Mouse (Mus musculus) erythroblast, embryonic 14.5 days (primary cell): Measurements from ENCODE around the gene Rnf185.

Experiments
- GATA1 ChIP-seq: IDR thresholded peaks from 2 replicates; pipeline ENCODE4 v1.6.1; 2012; ENCODE audit warnings: low read length, inconsistent platforms, mixed read lengths
- TAL1 ChIP-seq: IDR thresholded peaks from 3 replicates; pipeline ENCODE4 v1.6.1; 2012; ENCODE audit warnings: low read length, inconsistent platforms, mixed read lengths

- TF ChIP-seq GATA1, result no peak
- TF ChIP-seq TAL1, result no peak
Measured at GRCm38 (mm10) chr11:3471448-3471850, 19.3 kb upstream of the Rnf185 start.
